Mouse (Mus musculus): ENCODE measurements around the gene Acoxl.

DNA sequence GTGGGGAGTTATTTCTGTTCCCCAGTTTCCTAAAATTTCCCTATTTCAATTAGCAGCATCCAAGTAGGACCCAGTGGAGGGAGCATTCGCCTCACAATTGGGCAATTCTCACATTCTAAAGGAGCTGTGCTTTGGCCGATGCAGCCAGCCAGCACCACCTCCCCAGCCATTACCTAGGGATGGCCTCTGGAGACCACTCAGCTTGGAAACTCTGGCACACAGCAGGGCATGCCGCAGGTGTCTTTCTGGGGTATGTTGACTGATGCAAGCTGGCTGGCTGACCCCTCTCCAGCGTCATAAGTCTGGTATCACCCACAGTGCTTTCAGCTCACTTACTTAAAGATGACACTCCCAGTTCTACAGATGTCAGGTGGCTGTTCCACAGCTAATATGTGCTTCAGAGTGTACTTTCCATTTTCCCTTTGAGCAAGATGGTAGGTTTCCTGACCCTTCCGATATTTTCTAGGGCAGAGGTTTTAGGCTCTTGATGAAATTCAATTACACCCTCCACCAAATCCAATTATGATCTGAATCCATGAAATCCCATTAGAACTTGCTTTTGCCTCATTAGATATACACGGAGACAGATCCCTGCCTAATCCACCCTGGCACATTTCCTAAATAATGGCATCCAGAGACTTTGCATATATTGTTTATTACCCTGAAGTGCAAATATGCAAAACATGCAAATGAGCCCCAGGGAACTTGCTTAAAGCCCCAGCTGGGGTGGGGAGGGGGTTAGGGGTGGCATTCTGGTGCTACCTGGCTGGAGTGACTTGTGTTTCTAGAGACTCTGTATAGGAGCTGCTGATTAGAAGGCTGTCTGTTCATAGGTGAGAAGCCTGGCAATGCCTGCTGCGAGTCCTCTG, 181.6 kb downstream of the Acoxl start:
- TF ChIP-seq GATA1 (IDR thresholded peaks at IDR 0.05; ENCODE audit: low read length) (no peak), TAL1 (IDR thresholded peaks at IDR 0.05; ENCODE audit: low read length) (no peak)

Measured in erythroblast, embryonic 14.5 days (primary cell).